Mouse (Mus musculus): ENCODE results near the gene Wtip. TPM values are rescaled to one million over a fixed set of nuclear protein-coding genes. Genes with fewer than 3 reads are reported as not detected.
"Not testable (repeated sequence)": the region's sequence is repeated elsewhere in the genome, so short reads cannot be mapped to it uniquely, and the experiment has no call there.

The Wtip gene
- polyA plus RNA-seq (2016; fragmentation: Nextera tagmentation; extraction: Ambion mirVana): 3.3 and 5.0 TPM in 2 replicates

DNA sequence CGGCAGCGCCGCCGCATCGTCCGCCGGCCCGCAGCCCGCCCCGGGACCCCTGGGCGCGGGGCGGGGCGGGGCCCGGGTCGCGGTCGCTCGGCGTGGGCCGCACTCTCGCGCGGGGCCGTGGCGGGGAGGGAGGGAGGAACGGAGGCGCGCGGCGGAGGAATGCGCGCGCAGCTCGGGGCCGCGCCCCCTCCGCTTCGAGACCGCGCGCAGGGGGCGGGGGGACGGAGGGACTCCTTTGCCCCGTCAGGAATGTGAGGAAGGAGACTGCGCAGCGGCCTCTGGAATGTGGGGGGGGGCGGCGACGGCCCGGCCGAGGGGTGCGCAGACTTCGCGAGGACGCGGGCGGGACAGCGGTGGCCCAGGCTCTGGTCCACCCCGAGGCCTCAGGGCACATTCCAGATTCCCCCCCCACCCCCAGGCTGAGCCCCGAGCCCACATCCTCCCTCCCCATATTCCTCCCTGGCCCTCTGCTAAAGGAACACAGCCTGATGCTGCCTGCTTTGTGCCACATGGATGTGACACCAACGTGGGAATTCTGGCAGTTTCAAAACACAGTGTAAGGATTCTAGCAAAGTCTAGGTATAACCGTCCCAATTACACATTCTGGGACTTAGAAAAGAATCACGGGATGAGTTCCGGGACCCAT lies at the start of gene Wtip:
TSS of gene Wtip (minus strand) at position 152 of the 646 bp plus-strand sequence.
- peak within 1 kb of the TSS; percentile 92 for H3K27ac ChIP-seq (replicated peaks)
- peaks cover 36% of the 10 kb centered on the region for H3K4me1 ChIP-seq
- no peaks in the 10 kb centered on the region for H3K9me3 ChIP-seq (replicated peaks)
- H3K4me3 ChIP-seq: peak within 1 kb of the TSS; percentile 78
- H3K27me3 ChIP-seq (ENCODE audit: low read depth, poor library complexity, severe bottlenecking): no peaks in the 10 kb centered on the region
- DNase-seq (ENCODE audit: low spot score): peak; percentile 87
- peaks cover 4% of the 10 kb centered on the region; the same call in 1 of the 2 replicates for H3K36me3 ChIP-seq
- 3% methylated on average over 50 of the region's 65 CpGs for WGBS

DNA sequence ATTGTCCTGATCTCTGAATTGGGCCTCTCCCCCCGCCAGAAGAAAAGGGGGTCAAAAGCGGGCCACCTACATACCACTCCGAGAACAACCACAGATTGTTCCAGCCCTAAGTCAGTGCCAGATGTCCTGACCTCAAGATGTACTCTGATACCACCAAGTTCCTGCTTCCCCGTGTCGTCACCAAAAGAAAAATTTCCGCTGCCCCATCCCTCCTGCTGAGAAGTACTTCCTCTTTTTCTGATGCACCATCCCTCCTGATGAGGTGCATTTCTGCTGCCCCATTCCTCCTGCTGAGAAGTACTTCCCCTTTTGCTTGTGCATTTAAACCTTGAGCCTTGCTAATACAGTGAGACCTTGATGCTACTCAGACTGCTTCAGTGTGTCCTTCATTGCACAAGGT lies 43.2 kb upstream of the Wtip start:
- 86% methylated on average over 6 of the region's 6 CpGs for WGBS
- not testable (repeated sequence) for H3K36me3 ChIP-seq; H3K27ac ChIP-seq (replicated peaks); H3K27me3 ChIP-seq (ENCODE audit: low read depth, poor library complexity, severe bottlenecking); DNase-seq (ENCODE audit: low spot score); H3K9me3 ChIP-seq (replicated peaks); H3K4me1 ChIP-seq; H3K4me3 ChIP-seq

- 76% methylated on average over 1 of the region's 1 CpGs for WGBS
- Histone ChIP-seq H3K4me3 (no peak overlapping the region), H3K27ac (replicated peaks) (no peak overlapping the region), H3K9me3 (replicated peaks) (no peaks in the 10 kb centered on the region), H3K36me3 (no peaks in the 10 kb centered on the region), H3K4me1 (peaks cover 2% of the 10 kb centered on the region), H3K27me3 (ENCODE audit: low read depth, poor library complexity, severe bottlenecking) (no peaks in the 10 kb centered on the region)
- DNase-seq (ENCODE audit: low spot score): no peak
These were observed 39.2 kb upstream of the Wtip start for GRCm38 (mm10) chr7:34172251-34172650.

GRCm38 (mm10) chr7:34169454-34169853 lies 36.4 kb upstream of the Wtip start, which contains the start of gene Uba2:
TSS of gene Uba2 (minus strand) at chr7:34169599.
- Histone ChIP-seq H3K27ac (replicated peaks) (peak within 1 kb of the TSS; percentile 98), H3K27me3 (ENCODE audit: low read depth, poor library complexity, severe bottlenecking) (no peaks in the 10 kb centered on the region), H3K4me3 (peak within 1 kb of the TSS; percentile 94), H3K9me3 (replicated peaks) (no peaks in the 10 kb centered on the region), H3K36me3 (peaks cover 18% of the 10 kb centered on the region), H3K4me1 (peaks cover 12% of the 10 kb centered on the region)
- DNase-seq (ENCODE audit: low spot score): no peak
- WGBS: 79% methylated on average over 3 of the region's 3 CpGs

DNA sequence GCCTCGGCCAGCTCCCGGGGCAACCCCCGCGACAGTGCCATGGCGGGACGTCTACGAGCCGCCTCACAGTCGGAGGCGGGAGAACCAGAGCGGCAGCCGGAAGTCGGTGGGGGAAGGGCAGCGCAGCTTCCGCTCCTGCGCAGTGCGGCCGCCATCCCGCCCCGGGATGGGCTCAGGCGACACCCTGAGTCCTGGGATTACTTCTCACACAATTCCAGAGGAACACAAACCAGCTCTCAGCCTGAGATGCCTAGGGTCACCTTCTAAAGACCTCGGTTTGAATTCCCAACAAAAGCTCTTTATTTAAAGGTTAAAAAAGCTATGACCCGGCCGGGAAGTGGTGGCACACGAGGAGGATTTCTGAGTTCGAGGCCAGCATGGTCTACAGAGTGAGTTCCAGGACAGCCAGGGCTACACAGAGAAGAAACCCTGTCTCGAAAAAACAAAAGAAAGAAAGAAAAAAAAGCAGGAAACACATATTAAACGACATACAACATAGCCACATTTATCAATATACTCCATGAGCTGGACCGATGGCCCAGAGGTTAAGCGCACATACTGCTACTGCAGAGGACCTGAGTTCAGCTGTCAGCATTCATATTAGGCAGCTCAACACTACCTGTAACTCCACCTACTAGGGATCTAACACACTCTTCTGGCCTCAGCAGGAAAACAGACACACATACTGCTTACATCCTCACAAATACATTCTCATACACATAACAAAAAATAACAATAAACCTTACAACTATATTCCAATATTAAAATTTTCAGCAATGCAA lies 35.6 kb upstream of the Wtip start:
- H3K36me3 ChIP-seq: peaks cover 24% of the 10 kb centered on the region
- peak; percentile 91 for DNase-seq (ENCODE audit: low spot score)
- no peaks in the 10 kb centered on the region for H3K9me3 ChIP-seq (replicated peaks)
- WGBS: 9% methylated on average over 30 of the region's 30 CpGs
- no peaks in the 10 kb centered on the region for H3K27me3 ChIP-seq (ENCODE audit: low read depth, poor library complexity, severe bottlenecking)
- H3K4me3 ChIP-seq: peak overlapping the region; percentile 94
- H3K27ac ChIP-seq (replicated peaks): peak overlapping the region; percentile 98
- H3K4me1 ChIP-seq: peaks cover 12% of the 10 kb centered on the region

- no peaks in the 10 kb centered on the region for H3K27me3 ChIP-seq (ENCODE audit: low read depth, poor library complexity, severe bottlenecking)
- H3K4me1 ChIP-seq: peaks cover 12% of the 10 kb centered on the region
- H3K4me3 ChIP-seq: peak overlapping the region; percentile 94
- no peak for DNase-seq (ENCODE audit: low spot score)
- H3K27ac ChIP-seq (replicated peaks): peak overlapping the region; percentile 98
- no peaks in the 10 kb centered on the region for H3K9me3 ChIP-seq (replicated peaks)
- H3K36me3 ChIP-seq: peaks cover 31% of the 10 kb centered on the region
- WGBS: under 1% methylated on average over 48 of the region's 54 CpGs
These were observed 34.9 kb upstream of the Wtip start for GRCm38 (mm10) chr7:34167766-34168469.

DNA sequence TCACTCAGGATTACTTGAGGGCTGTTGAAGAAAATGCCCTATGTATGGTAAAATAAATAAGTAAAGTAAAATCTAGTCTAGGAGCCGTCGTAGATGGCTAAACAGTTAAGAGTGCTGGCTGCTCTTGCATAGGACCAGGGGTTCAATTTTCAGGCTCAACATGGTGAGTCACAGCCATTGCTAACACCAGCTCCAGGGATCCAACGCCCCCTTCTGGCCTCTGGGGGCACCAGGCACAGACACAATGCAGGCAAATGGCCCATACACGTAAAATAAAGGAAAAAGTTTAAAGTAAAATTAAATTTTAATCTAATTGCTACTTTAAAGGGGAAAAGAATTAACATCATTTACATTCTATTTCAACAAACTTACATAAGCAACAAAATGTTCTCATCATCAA lies 33.8 kb upstream of the Wtip start:
- H3K27me3 ChIP-seq (ENCODE audit: low read depth, poor library complexity, severe bottlenecking): no peaks in the 10 kb centered on the region
- WGBS: 56% methylated on average over 4 of the region's 4 CpGs
- peak overlapping the region; percentile 94 for H3K4me3 ChIP-seq
- H3K27ac ChIP-seq (replicated peaks): no peak overlapping the region
- H3K4me1 ChIP-seq: peaks cover 12% of the 10 kb centered on the region
- no peaks in the 10 kb centered on the region for H3K9me3 ChIP-seq (replicated peaks)
- peak; percentile 48 for DNase-seq (ENCODE audit: low spot score)
- H3K36me3 ChIP-seq: peaks cover 42% of the 10 kb centered on the region

DNA sequence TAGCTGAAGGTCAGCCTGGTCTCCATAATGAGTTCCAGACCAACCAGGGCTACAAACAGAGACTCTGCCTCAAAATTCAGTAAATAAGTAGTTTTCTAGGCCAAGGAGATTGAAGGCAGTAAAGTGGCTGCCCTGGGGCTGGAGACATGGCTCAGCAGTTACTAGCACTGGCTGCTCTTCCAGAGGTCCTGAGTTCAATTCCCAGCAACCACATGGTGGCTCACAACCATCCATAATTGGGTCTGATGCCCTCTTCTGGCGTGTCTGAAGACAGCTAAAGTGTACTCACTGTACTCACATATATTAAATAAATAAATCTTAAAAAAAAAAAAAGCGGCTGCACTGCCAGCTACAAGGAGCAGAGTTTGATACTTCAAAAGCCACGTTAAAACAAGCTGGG lies 32.9 kb upstream of the Wtip start:
- H3K4me1 ChIP-seq: peaks cover 12% of the 10 kb centered on the region
- no peak overlapping the region for H3K27ac ChIP-seq (replicated peaks)
- no peak for DNase-seq (ENCODE audit: low spot score)
- H3K4me3 ChIP-seq: peak overlapping the region; percentile 94; the same call in 1 of the 2 replicates
- WGBS: 83% methylated on average over 3 of the region's 3 CpGs
- H3K36me3 ChIP-seq: peaks cover 51% of the 10 kb centered on the region
- H3K27me3 ChIP-seq (ENCODE audit: low read depth, poor library complexity, severe bottlenecking): no peaks in the 10 kb centered on the region
- no peaks in the 10 kb centered on the region for H3K9me3 ChIP-seq (replicated peaks)

DNA sequence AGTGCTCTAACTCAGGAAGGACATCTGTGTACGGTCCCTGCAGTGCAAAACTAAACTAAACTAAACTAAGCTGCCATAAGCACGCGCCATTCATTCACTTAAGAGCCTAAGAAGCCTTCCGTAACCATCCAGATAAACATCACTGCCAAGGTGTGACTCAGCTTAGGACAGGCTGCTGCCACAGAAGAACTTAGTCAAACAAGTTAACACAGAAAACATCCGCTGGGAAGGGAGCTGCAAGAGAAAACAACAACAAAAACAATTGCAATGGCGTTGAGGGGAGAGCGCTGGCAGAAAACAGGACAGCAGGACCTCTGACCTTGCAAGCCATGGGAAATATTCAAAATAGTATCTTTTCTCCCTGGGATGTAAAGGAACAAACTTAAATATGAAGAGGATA lies 31.6 kb upstream of the Wtip start:
- 93% methylated on average over 7 of the region's 7 CpGs for WGBS

GRCm38 (mm10) chr7:34159167-34159566 lies 26.1 kb upstream of the Wtip start:
- H3K4me3 ChIP-seq: no peak overlapping the region
- 92% methylated on average over 3 of the region's 3 CpGs for WGBS
- peaks cover 97% of the 10 kb centered on the region for H3K36me3 ChIP-seq
- H3K4me1 ChIP-seq: no peaks in the 10 kb centered on the region
- no peak overlapping the region for H3K27ac ChIP-seq (replicated peaks)
- no peaks in the 10 kb centered on the region for H3K27me3 ChIP-seq (ENCODE audit: low read depth, poor library complexity, severe bottlenecking)
- DNase-seq (ENCODE audit: low spot score): no peak
- no peaks in the 10 kb centered on the region for H3K9me3 ChIP-seq (replicated peaks)

More for the DNA sequence above, 31.6 kb upstream of the Wtip start:
- no peaks in the 10 kb centered on the region for H3K27me3 ChIP-seq (ENCODE audit: low read depth, poor library complexity, severe bottlenecking)
- H3K27ac ChIP-seq (replicated peaks): no peak overlapping the region
- peaks cover 63% of the 10 kb centered on the region for H3K36me3 ChIP-seq
- H3K9me3 ChIP-seq (replicated peaks): no peaks in the 10 kb centered on the region
- no peak overlapping the region for H3K4me3 ChIP-seq
- H3K4me1 ChIP-seq: peaks cover 12% of the 10 kb centered on the region
- DNase-seq (ENCODE audit: low spot score): no peak

DNA sequence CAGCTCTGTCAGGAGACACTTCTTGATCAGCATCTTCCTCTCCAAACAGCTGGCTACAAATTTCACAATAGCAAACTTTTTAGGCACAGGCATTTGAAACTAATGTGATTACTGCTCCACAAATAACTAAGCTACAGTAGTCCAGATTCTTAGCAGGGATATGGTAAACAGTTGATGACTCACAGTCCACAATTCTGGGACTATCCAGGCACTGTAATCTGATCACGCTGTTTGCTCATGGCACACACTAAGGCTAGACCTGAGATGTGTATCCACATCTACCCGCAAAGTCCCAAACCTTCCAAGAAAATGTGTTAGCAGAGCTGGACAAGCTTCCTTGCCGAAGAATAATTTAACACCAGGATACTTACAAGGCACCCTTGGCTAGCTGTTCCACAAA lies 24.9 kb upstream of the Wtip start:
- Histone ChIP-seq H3K27me3 (ENCODE audit: low read depth, poor library complexity, severe bottlenecking) (no peaks in the 10 kb centered on the region), H3K36me3 (peaks cover 98% of the 10 kb centered on the region), H3K27ac (replicated peaks) (no peak overlapping the region), H3K9me3 (replicated peaks) (no peaks in the 10 kb centered on the region), H3K4me1 (no peaks in the 10 kb centered on the region), H3K4me3 (no peak overlapping the region)
- 97% methylated on average over 3 of the region's 3 CpGs for WGBS
- no peak for DNase-seq (ENCODE audit: low spot score)

GRCm38 (mm10) chr7:34147193-34147592 lies 14.1 kb upstream of the Wtip start:
- no peaks in the 10 kb centered on the region for H3K4me1 ChIP-seq
- no peaks in the 10 kb centered on the region for H3K27me3 ChIP-seq (ENCODE audit: low read depth, poor library complexity, severe bottlenecking)
- no peaks in the 10 kb centered on the region; the same call in 1 of the 2 replicates for H3K9me3 ChIP-seq (replicated peaks)
- DNase-seq (ENCODE audit: low spot score): no peak
- no peak overlapping the region for H3K4me3 ChIP-seq
- H3K36me3 ChIP-seq: peaks cover 100% of the 10 kb centered on the region
- H3K27ac ChIP-seq (replicated peaks): no peak overlapping the region
- WGBS: 93% methylated on average over 4 of the region's 4 CpGs

Data from midbrain, embryonic 10.5 days (tissue).